Mouse (Mus musculus) cerebral cortex, adult 2 months (tissue): ENCODE results near the gene Atf6.

Experiments
- WGBS: fragments of 180-500 bp; shearing (Covaris S2); methylation state at CpG from one replicate; pipeline ENCODE4 v1.1.7; 2018; 5-methylcytosine and 5-hydroxymethylcytosine counted together

Gene Atf6

GRCm38 (mm10) chr1:170845448-170846307 lies 21.9 kb downstream of the Atf6 start:
- 44% methylated on average over 10 of the region's 10 CpGs for WGBS

GRCm38 (mm10) chr1:170844380-170844779 lies 23.2 kb downstream of the Atf6 start:
- 72% methylated on average over 8 of the region's 8 CpGs for WGBS

GRCm38 (mm10) chr1:170834756-170835155 lies 32.8 kb downstream of the Atf6 start:
- WGBS: 77% methylated on average over 9 of the region's 9 CpGs

- 41% methylated on average over 1 of the region's 1 CpGs for WGBS
Observed at GRCm38 (mm10) chr1:170829781-170830180, 37.8 kb downstream of the Atf6 start.

- WGBS: 48% methylated on average over 6 of the region's 6 CpGs
Observed at GRCm38 (mm10) chr1:170829344-170829743, 38.2 kb downstream of the Atf6 start.

- 88% methylated on average over 14 of the region's 14 CpGs for WGBS
Observed at GRCm38 (mm10) chr1:170820103-170820814, 47.3 kb downstream of the Atf6 start.

- WGBS: 91% methylated on average over 2 of the region's 2 CpGs
Observed at GRCm38 (mm10) chr1:170815287-170816004, 52.1 kb downstream of the Atf6 start.

- WGBS: 70% methylated on average over 5 of the region's 5 CpGs
Observed at GRCm38 (mm10) chr1:170812822-170813221, 54.7 kb downstream of the Atf6 start.

GRCm38 (mm10) chr1:170807600-170808270 lies 59.8 kb downstream of the Atf6 start:
- WGBS: 37% methylated on average over 2 of the region's 2 CpGs

GRCm38 (mm10) chr1:170804721-170805120 lies 62.9 kb downstream of the Atf6 start:
- 85% methylated on average over 11 of the region's 11 CpGs for WGBS

GRCm38 (mm10) chr1:170802669-170803068 lies 64.9 kb downstream of the Atf6 start:
- 71% methylated on average over 7 of the region's 7 CpGs for WGBS

GRCm38 (mm10) chr1:170800694-170801093 lies 66.9 kb downstream of the Atf6 start:
- 71% methylated on average over 3 of the region's 3 CpGs for WGBS

GRCm38 (mm10) chr1:170795741-170796347 lies 71.7 kb downstream of the Atf6 start:
- 74% methylated on average over 9 of the region's 9 CpGs for WGBS

- 73% methylated on average over 6 of the region's 6 CpGs for WGBS
Observed at GRCm38 (mm10) chr1:170791542-170791941, 76.0 kb downstream of the Atf6 start.

- WGBS: 47% methylated on average over 3 of the region's 3 CpGs
Observed at GRCm38 (mm10) chr1:170791001-170791400, 76.6 kb downstream of the Atf6 start.

- 65% methylated on average over 1 of the region's 1 CpGs for WGBS
Observed at GRCm38 (mm10) chr1:170787643-170788042, 79.9 kb downstream of the Atf6 start.

- WGBS: 79% methylated on average over 14 of the region's 14 CpGs
Observed at GRCm38 (mm10) chr1:170786570-170787341, 80.8 kb downstream of the Atf6 start.

- 87% methylated on average over 4 of the region's 4 CpGs for WGBS
Observed at GRCm38 (mm10) chr1:170777688-170778087, 89.9 kb downstream of the Atf6 start.

- 86% methylated on average over 1 of the region's 1 CpGs for WGBS
Observed at GRCm38 (mm10) chr1:170774431-170774830, 93.1 kb downstream of the Atf6 start.

GRCm38 (mm10) chr1:170773506-170773905 lies 94.1 kb downstream of the Atf6 start:
- WGBS: 72% methylated on average over 4 of the region's 4 CpGs
